In genomic region chr13:92844586-92845221, GRCm38 (mm10) we compare ENCODE assay signal across 8 mouse cellular contexts. TPM values are rescaled to one million over a fixed set of nuclear protein-coding genes. Genes with fewer than 3 reads are reported as not detected.
A peak's percentile ranks its signal among the peaks of the same experiment; 100 is the strongest.
DNase-seq lines count a peak whose midpoint lies in the region; ATAC-seq and TF ChIP-seq lines count a peak whose summit lies in the region.

Gene Mtx3, plus strand, starts transcription at chr13:92844760.

- peak; percentile 72 for DNase-seq in MEL-GATA-1-ER (ENCODE audit: extremely low read depth, low read depth)
- peak; percentile 86 for DNase-seq in cerebellum, adult 8-10 months
- peak; percentile 91 for DNase-seq in hindbrain, embryonic 10.5 days (ENCODE audit: low spot score)
- DNase-seq in layer of hippocampus, adult 9-11 months = peak; percentile 85
- peak; percentile 70 for DNase-seq in ovary, adult 18-20 months (ENCODE audit: low spot score)
- DNase-seq in thymus, adult 2 months = peak; percentile 77

- 3% methylated on average over 40 of the region's 40 CpGs for WGBS in hindbrain, embryonic 10.5 days
- WGBS in lung, embryonic 16.5 days = 2% methylated on average over 38 of the region's 40 CpGs
- 4% methylated on average over 40 of the region's 40 CpGs for WGBS in thymus, adult 2 months

- H3K4me2 ChIP-seq in lung, embryonic 16.5 days (ENCODE audit: low read depth, low read length) = peak within 1 kb of the TSS; percentile 74

- H3K9ac ChIP-seq in lung, embryonic 16.5 days (ENCODE audit: low read length) = peak within 1 kb of the TSS; percentile 82

- H3K4me3 ChIP-seq in hindbrain, embryonic 10.5 days = peak within 1 kb of the TSS; percentile 89
- peak within 1 kb of the TSS; percentile 77 for H3K4me3 ChIP-seq in lung, embryonic 16.5 days (ENCODE audit: low read length)
- H3K4me3 ChIP-seq in thymus, adult 2 months (ENCODE audit: control insufficient read depth, insufficient read depth, low read length) = peak within 1 kb of the TSS; percentile 73

- peak; percentile 96 for ATAC-seq in frontal cortex, adult (ENCODE audit: low TSS enrichment)
- peak; percentile 99 for ATAC-seq in lung, embryonic 16.5 days (ENCODE audit: low read depth)

- TF ChIP-seq POLR2A in thymus, adult 2 months (IDR thresholded peaks at IDR 0.05; ENCODE audit: control insufficient read depth, extremely low read depth, insufficient read depth, low read length, poor library complexity) = 0 out of 2 replicates have a peak, but pooled peaks have one; percentile 10

- no peaks in the 10 kb centered on the region for H3K27me3 ChIP-seq in hindbrain, embryonic 10.5 days (ENCODE audit: insufficient read depth, poor library complexity, severe bottlenecking)
- no peaks in the 10 kb centered on the region for H3K27me3 ChIP-seq in lung, embryonic 16.5 days (ENCODE audit: control insufficient read depth, insufficient read depth, low read depth, low read length)
- H3K27me3 ChIP-seq in thymus, adult 2 months (ENCODE audit: control insufficient read depth, insufficient read depth, low read length) = no peaks in the 10 kb centered on the region

- peaks cover 6% of the 10 kb centered on the region; the same call in 1 of the 2 replicates for H3K4me1 ChIP-seq in hindbrain, embryonic 10.5 days (replicated peaks)
- H3K4me1 ChIP-seq in lung, embryonic 16.5 days (replicated peaks; ENCODE audit: control insufficient read depth, insufficient read depth, low read length) = peaks cover 2% of the 10 kb centered on the region; the same call in 1 of the 2 replicates
- H3K4me1 ChIP-seq in thymus, adult 2 months (replicated peaks; ENCODE audit: control insufficient read depth, insufficient read depth, low read length) = no peaks in the 10 kb centered on the region; the same call in 1 of the 2 replicates

- 0 out of 2 replicates have a peak, but pooled peaks have one; percentile 46 for TF ChIP-seq CTCF in thymus, adult 2 months (IDR thresholded peaks at IDR 0.05; ENCODE audit: borderline replicate concordance, control insufficient read depth, extremely low read depth, insufficient read depth, low read length, poor library complexity)

- peaks cover 31% of the 10 kb centered on the region for H3K36me3 ChIP-seq in hindbrain, embryonic 10.5 days
- peaks cover 9% of the 10 kb centered on the region for H3K36me3 ChIP-seq in lung, embryonic 16.5 days (ENCODE audit: control insufficient read depth, insufficient read depth, low read length)
- no peaks in the 10 kb centered on the region for H3K36me3 ChIP-seq in thymus, adult 2 months (ENCODE audit: control insufficient read depth, insufficient read depth, low read length)

- H3K9me3 ChIP-seq in hindbrain, embryonic 10.5 days = no peaks in the 10 kb centered on the region
- H3K9me3 ChIP-seq in lung, embryonic 16.5 days (ENCODE audit: control insufficient read depth, low read length) = no peaks in the 10 kb centered on the region

- H3K27ac ChIP-seq in hindbrain, embryonic 10.5 days = peak within 1 kb of the TSS; percentile 98
- no peak within 1 kb of the TSS for H3K27ac ChIP-seq in lung, embryonic 16.5 days (ENCODE audit: low read length)
- H3K27ac ChIP-seq in thymus, adult 2 months (ENCODE audit: control insufficient read depth, insufficient read depth, low read length) = no peak within 1 kb of the TSS

RNA-seq across cellular contexts. Expression of gene Mtx3, which starts in this region (rescaled TPM):
- polyA plus RNA-seq in hindbrain, embryonic 10.5 days (2016; fragmentation: Nextera tagmentation; extraction: Ambion mirVana) = 2.8 and 3.2 TPM in 2 replicates
- 2.5 and 3.0 TPM in 2 replicates for polyA plus RNA-seq in lung, embryonic 16.5 days (2015; fragmentation: Nextera tagmentation; extraction: Ambion mirVana)
- 5.4 and 5.7 TPM in 2 replicates for polyA plus RNA-seq in thymus, adult 2 months (2012; rRNA removed)
